Mouse (Mus musculus): ENCODE data around the gene Dse. TPM values are rescaled to one million over a fixed set of nuclear protein-coding genes. Genes with fewer than 3 reads are reported as not detected.

Gene Dse
- polyA plus RNA-seq, 1 experiment, result 7.5 TPM

DNA sequence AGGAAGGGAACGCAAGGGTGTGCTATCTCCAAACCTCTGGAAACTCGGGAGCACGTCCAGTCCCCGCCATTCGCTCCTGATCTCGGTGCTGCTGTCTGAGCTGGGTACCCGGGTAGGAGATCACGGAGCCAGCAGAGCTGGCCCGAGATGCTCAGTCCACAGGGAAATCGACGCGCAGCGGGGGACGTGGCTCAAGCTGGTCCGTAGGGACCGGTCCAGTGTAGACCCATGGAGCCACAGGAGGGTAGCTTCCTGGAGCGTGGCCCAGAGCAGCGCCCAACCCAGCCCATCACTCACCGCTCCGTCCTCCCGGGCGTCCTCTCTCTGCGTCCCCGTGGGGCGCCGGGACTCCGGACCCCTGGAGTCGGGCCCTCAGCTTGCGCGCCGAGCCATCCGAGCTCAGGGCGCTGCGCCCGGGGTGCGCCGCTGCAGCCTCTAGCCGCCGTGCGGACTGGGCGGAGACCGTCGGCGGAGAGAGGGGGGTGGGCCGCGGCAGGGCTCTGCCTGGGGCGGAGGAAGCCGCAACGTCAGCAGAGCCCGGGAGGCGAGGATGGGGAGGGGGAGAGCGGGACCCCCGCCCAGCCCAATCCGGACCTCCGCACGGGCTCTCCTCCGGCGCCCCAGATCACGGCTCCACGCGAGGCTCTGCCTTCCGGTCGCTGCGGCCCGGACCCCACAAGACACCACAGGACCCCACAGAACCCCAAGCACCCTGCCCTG, 572 bp downstream of the Dse start:
- TF ChIP-seq POLR2A (IDR thresholded peaks at IDR 0.05; ENCODE audit: control insufficient read depth, extremely low read depth, insufficient read depth, low read length, poor library complexity) (no peak), CTCF (IDR thresholded peaks at IDR 0.05; ENCODE audit: borderline replicate concordance, control insufficient read depth, extremely low read depth, insufficient read depth, low read length, poor library complexity) (no peak)
- no peak overlapping the region for H3K27ac ChIP-seq (ENCODE audit: control insufficient read depth, insufficient read depth, low read length)
- 1% methylated on average over 65 of the region's 65 CpGs for WGBS
- H3K4me1 ChIP-seq (replicated peaks; ENCODE audit: control insufficient read depth, insufficient read depth, low read length), result peaks cover 8% of the 10 kb centered on the region
- H3K36me3 ChIP-seq (ENCODE audit: control insufficient read depth, insufficient read depth, low read length), result no peaks in the 10 kb centered on the region
- DNase-seq, result peak; percentile 30
- H3K27me3 ChIP-seq (ENCODE audit: control insufficient read depth, insufficient read depth, low read length), result peaks cover 8% of the 10 kb centered on the region; the same call in 1 of the 2 replicates
- H3K4me3 ChIP-seq (ENCODE audit: control insufficient read depth, insufficient read depth, low read length), result peak overlapping the region; percentile 52

DNA sequence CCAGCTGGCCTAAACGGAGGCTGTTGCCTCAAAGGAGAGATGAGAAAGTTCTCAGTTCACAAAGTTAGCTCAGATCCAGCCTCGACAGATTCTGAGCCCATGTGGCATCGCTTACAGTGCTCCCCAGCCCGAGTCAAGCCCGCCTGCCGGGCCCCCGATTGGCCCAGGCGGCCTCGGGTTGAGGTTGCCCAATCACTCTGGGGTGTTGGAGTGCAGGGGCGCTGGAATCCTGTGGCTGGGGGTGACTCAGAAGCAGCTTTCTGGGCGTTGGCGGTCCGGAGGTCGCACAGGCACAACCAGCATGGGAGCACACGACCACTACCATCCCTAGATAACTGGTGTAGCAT, 1.1 kb downstream of the Dse start:
- H3K4me1 ChIP-seq (replicated peaks; ENCODE audit: control insufficient read depth, insufficient read depth, low read length), result peaks cover 8% of the 10 kb centered on the region
- H3K36me3 ChIP-seq (ENCODE audit: control insufficient read depth, insufficient read depth, low read length), result no peaks in the 10 kb centered on the region
- no peak for TF ChIP-seq POLR2A (IDR thresholded peaks at IDR 0.05; ENCODE audit: control insufficient read depth, extremely low read depth, insufficient read depth, low read length, poor library complexity)
- no peak for TF ChIP-seq CTCF (IDR thresholded peaks at IDR 0.05; ENCODE audit: borderline replicate concordance, control insufficient read depth, extremely low read depth, insufficient read depth, low read length, poor library complexity)
- DNase-seq, result peak; percentile 29
- H3K27ac ChIP-seq (ENCODE audit: control insufficient read depth, insufficient read depth, low read length), result no peak overlapping the region
- 6% methylated on average over 15 of the region's 15 CpGs for WGBS
- H3K27me3 ChIP-seq (ENCODE audit: control insufficient read depth, insufficient read depth, low read length), result peaks cover 8% of the 10 kb centered on the region; the same call in 1 of the 2 replicates
- H3K4me3 ChIP-seq (ENCODE audit: control insufficient read depth, insufficient read depth, low read length), result peak overlapping the region; percentile 52

DNA sequence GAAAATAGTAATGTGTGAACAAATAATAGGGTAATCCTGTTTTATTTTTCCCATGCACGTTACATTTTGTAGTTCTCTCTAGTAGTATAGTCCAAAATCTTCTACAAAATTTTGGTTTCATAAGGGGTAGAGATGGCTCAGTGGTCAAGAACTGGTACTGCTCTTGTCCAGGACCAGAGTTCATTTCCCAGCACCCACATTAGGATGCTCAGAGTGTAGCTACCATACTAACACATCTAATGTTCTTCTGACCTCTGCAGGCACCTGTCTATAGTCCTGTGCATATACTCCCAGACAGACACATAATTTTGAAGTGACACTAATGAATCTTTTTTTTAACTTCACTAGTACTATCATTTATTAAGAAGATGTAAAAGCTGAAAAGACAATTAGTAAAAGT, 1.7 kb downstream of the Dse start:
- no peak for DNase-seq
- no peak overlapping the region for H3K4me3 ChIP-seq (ENCODE audit: control insufficient read depth, insufficient read depth, low read length)
- 91% methylated on average over 1 of the region's 1 CpGs for WGBS
- no peak overlapping the region for H3K27ac ChIP-seq (ENCODE audit: control insufficient read depth, insufficient read depth, low read length)
- no peaks in the 10 kb centered on the region for H3K36me3 ChIP-seq (ENCODE audit: control insufficient read depth, insufficient read depth, low read length)
- TF ChIP-seq CTCF (IDR thresholded peaks at IDR 0.05; ENCODE audit: borderline replicate concordance, control insufficient read depth, extremely low read depth, insufficient read depth, low read length, poor library complexity), result no peak
- no peak for TF ChIP-seq POLR2A (IDR thresholded peaks at IDR 0.05; ENCODE audit: control insufficient read depth, extremely low read depth, insufficient read depth, low read length, poor library complexity)
- H3K4me1 ChIP-seq (replicated peaks; ENCODE audit: control insufficient read depth, insufficient read depth, low read length), result peaks cover 8% of the 10 kb centered on the region
- H3K27me3 ChIP-seq (ENCODE audit: control insufficient read depth, insufficient read depth, low read length), result peaks cover 8% of the 10 kb centered on the region; the same call in 1 of the 2 replicates

DNA sequence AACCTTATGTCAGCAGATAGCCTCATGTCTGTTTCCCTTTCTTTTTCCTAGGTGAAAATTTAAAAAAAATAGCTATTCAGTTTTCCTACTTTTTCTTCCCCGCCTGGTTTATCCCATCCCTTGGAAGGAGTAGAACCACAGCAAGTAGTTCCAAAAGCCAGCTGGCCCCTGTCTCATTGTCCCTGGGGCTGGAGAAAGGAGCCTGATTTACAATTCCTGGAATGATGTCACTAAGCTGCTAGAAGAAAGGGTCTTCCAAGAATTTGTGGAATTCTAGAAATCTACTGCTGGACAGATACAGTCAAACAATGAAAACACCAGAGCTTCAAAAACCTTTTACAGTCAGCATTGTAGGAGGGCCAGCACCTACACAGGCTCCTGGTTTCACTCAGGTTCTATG, 6.8 kb downstream of the Dse start:
- H3K36me3 ChIP-seq (ENCODE audit: control insufficient read depth, insufficient read depth, low read length), result no peaks in the 10 kb centered on the region
- DNase-seq, result no peak
- no peak overlapping the region for H3K4me3 ChIP-seq (ENCODE audit: control insufficient read depth, insufficient read depth, low read length)
- TF ChIP-seq CTCF (IDR thresholded peaks at IDR 0.05; ENCODE audit: borderline replicate concordance, control insufficient read depth, extremely low read depth, insufficient read depth, low read length, poor library complexity), result no peak
- no peak for TF ChIP-seq POLR2A (IDR thresholded peaks at IDR 0.05; ENCODE audit: control insufficient read depth, extremely low read depth, insufficient read depth, low read length, poor library complexity)
- 0 out of 2 replicates have a peak, but pooled peaks cover 2% of the 10 kb centered on the region for H3K4me1 ChIP-seq (replicated peaks; ENCODE audit: control insufficient read depth, insufficient read depth, low read length)
- H3K27me3 ChIP-seq (ENCODE audit: control insufficient read depth, insufficient read depth, low read length), result no peaks in the 10 kb centered on the region
- 81% methylated on average over 1 of the region's 1 CpGs for WGBS
- no peak overlapping the region for H3K27ac ChIP-seq (ENCODE audit: control insufficient read depth, insufficient read depth, low read length)

DNA sequence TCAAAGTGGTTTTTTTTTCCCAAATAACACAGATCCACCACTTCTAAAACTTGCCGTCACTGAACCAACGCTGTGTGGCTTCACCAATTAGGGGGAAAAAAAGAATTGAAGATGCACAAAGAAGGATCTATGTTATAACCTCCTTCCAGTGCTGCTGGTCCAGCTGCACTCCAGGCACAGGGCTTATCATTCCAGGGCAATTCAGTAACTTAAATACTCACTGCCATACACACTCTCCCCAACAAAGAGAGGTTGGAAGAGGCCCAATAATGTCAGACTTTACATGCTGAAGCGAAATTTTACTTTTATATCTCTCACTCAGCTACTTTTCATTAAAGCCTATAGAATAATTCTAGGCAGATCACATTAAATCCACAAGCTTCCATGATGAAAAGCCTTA, 8.9 kb downstream of the Dse start:
- Histone ChIP-seq H3K27ac (ENCODE audit: control insufficient read depth, insufficient read depth, low read length) (no peak overlapping the region), H3K4me1 (replicated peaks; ENCODE audit: control insufficient read depth, insufficient read depth, low read length) (0 out of 2 replicates have a peak, but pooled peaks cover 2% of the 10 kb centered on the region), H3K4me3 (ENCODE audit: control insufficient read depth, insufficient read depth, low read length) (no peak overlapping the region), H3K36me3 (ENCODE audit: control insufficient read depth, insufficient read depth, low read length) (no peaks in the 10 kb centered on the region), H3K27me3 (ENCODE audit: control insufficient read depth, insufficient read depth, low read length) (no peaks in the 10 kb centered on the region)
- 68% methylated on average over 3 of the region's 3 CpGs for WGBS
- no peak for DNase-seq
- no peak for TF ChIP-seq POLR2A (IDR thresholded peaks at IDR 0.05; ENCODE audit: control insufficient read depth, extremely low read depth, insufficient read depth, low read length, poor library complexity)
- TF ChIP-seq CTCF (IDR thresholded peaks at IDR 0.05; ENCODE audit: borderline replicate concordance, control insufficient read depth, extremely low read depth, insufficient read depth, low read length, poor library complexity), result no peak

DNA sequence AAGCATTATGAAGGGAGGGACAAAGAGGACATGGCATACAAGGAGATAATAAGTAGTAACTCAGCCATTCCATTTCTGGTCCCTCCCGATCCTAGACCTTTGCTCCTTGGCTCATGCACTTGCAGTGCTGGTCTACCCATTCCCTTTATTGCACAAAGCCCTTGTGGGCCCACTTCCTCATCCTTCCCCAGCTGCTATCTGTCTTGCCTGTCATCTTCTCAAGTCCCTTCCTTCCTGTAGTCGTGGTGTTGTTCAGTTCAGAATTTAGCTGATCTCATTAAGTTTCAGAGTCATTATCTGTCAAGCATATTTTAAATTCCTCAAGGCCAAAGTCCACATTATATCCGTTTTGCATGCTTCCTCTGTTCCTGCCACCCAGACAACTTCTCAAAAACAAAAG, 9.5 kb downstream of the Dse start:
- Histone ChIP-seq H3K27me3 (ENCODE audit: control insufficient read depth, insufficient read depth, low read length) (no peaks in the 10 kb centered on the region), H3K4me3 (ENCODE audit: control insufficient read depth, insufficient read depth, low read length) (no peak overlapping the region), H3K4me1 (replicated peaks; ENCODE audit: control insufficient read depth, insufficient read depth, low read length) (0 out of 2 replicates have a peak, but pooled peaks cover 2% of the 10 kb centered on the region), H3K36me3 (ENCODE audit: control insufficient read depth, insufficient read depth, low read length) (no peaks in the 10 kb centered on the region), H3K27ac (ENCODE audit: control insufficient read depth, insufficient read depth, low read length) (no peak overlapping the region)
- no peak for DNase-seq
- 5% methylated on average over 3 of the region's 3 CpGs for WGBS
- TF ChIP-seq POLR2A (IDR thresholded peaks at IDR 0.05; ENCODE audit: control insufficient read depth, extremely low read depth, insufficient read depth, low read length, poor library complexity) (no peak), CTCF (IDR thresholded peaks at IDR 0.05; ENCODE audit: borderline replicate concordance, control insufficient read depth, extremely low read depth, insufficient read depth, low read length, poor library complexity) (no peak)

Data from thymus, adult 2 months (tissue).